Mouse (Mus musculus): Measurements from ENCODE around the gene Gyg.
"Not testable (repeated sequence)": the region's sequence is repeated elsewhere in the genome, so short reads cannot be mapped to it uniquely, and the experiment has no call there.

Gyg gene

DNA sequence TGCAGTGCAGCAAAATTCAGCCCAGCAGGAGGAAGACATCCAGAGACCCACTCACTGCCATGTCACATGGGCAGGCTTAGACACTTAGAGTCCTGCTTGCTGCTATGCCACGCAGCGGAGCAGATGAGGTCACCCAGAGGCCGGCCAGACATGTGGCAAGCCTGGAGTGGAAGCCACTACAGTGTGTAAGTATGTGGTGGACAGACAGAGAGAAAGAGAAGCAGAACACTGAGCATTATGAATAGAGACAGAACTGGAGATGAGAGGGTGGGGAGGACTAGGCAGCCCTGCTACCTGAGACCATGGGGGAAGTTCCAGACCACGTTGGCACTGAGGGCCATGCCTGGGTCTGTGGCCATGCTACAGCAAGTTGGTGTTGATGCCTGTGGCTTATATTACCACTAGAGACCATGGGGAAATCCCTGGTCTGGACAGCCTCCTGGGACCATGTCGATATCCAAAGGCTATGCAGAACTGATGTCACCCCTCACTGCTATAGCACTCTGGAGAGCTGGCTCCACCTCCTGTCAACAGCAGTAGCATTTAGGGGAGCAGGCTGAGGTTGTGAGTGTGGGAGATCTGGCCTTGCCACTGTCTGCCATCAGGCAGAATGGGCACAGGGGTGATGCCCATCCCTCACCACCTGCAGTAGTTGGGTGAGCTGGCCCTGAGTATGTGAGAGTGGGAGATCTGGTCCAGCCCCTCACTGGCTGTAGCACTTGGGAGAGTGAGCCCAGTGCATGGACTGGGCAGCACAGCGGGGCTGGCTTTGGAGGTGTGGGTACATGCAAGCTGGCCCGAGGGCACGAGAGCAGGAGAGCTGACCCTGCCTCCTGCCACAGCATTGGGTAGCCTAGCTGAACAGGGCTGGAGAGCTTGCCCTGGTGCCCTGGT is 24.4 kb downstream of the Gyg start:
- no peak for DNase-seq (ENCODE audit: low spot score)

DNA sequence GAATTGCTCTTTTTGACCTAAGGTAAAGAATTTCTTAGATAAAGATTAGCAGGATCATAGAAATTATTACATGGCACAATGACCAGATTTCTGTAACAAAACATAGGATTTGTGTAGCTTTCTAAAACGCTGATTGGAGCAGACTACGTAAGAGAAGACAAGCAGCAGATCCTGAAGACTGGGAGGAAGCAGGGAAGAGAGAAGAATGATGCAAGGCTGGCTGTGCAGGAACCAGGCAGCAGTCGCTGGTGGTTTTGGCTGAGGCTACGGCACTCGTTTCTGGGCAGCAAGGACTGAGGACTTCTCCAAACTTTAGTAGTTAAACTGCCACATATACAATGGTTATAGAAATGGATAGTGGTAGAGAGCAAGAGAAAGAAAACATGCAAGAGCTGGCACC is 25.6 kb downstream of the Gyg start:
- no peak for DNase-seq (ENCODE audit: low spot score)

DNA sequence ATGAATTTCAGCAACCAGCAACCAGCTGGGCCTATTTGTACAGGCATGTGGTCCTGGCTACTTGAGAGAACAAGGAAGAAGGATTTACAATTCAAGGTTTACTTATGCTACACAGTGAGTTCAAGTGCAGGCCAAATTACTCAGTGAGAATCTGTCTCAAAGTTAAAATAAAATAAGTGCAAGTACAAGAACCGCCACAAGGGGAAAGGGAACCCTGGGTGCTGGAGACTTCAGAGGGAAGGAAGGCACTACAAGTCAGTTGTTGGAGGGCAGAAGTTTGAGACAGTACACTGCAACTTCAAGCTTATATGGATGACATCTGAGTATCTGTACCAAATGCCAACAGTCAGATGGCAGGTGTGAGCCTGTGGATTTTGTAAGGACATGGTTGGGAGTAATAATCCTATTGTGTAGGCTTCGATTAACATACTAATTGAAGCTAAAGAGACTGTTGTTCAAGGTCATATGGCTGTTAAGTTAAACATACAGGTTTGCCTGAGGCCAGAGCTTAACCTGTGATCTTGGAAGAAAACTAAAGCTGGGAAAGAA is 28.0 kb downstream of the Gyg start:
- DNase-seq (ENCODE audit: low spot score) = no peak

DNA sequence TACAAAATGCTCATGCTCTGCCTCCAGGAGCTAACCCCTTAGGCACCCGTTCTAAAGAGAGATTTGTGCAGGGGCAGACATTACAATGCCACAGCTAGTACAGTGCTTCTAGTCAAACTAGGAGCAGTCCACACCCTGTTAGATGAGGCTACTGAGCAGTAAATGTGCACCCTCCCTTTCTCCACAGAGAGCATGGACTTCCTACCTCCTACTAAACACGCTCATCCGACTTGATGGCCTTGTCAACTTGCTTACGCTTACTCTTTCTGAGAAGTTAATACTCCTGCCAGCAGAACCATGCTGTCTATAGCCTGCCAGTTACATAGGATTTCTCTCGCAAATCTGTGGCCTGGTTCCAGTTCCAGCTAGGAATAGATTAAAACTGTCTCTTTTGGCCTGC is 29.5 kb downstream of the Gyg start:
- no peak for DNase-seq (ENCODE audit: low spot score)

DNA sequence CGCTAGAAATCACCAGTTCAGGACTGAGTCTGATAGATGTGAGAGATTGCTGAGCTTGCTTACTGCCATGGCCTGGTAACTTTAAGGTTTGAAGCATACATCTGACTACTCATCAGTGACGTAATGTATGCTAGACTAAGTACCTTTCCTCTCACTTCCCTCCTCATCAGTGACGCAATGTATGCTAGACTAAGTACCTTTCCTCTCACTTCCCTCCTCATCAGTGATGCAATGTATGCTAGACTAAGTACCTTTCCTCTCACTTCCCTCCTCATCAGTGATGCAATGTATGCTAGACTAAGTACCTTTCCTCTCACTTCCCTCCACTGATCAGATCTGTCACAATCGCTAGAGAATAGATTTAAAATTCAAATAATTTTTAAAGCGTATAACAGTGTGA is 33.5 kb downstream of the Gyg start:
- DNase-seq (ENCODE audit: low spot score) = not testable (repeated sequence)

DNA sequence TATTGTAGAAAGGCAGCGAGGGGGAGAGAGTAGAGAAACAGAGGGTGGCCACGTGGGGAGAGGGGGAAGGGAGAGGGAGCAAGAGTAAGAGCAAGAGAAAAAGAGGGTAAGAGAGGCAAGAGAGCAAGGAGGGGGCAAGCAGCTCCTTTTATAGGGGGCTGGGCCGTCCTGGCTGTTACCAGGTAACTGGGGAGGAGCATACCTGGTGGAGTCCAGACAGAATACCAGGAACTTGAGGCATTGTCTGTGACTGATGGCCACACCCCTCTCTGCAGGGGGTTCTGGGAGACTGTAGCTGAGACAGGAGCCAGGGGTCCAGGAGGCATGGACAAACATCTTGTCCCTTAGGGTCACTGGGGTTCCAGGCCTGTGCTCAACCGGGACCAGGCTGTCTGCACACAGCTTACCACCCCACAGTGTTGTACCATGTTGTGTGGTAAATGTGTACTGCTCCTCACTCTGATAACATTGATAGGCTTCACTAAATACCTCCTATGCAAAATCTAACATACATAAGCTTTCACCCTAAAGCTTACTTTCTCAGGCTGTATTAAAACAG is 35.4 kb downstream of the Gyg start:
- no peak for DNase-seq (ENCODE audit: low spot score)

DNA sequence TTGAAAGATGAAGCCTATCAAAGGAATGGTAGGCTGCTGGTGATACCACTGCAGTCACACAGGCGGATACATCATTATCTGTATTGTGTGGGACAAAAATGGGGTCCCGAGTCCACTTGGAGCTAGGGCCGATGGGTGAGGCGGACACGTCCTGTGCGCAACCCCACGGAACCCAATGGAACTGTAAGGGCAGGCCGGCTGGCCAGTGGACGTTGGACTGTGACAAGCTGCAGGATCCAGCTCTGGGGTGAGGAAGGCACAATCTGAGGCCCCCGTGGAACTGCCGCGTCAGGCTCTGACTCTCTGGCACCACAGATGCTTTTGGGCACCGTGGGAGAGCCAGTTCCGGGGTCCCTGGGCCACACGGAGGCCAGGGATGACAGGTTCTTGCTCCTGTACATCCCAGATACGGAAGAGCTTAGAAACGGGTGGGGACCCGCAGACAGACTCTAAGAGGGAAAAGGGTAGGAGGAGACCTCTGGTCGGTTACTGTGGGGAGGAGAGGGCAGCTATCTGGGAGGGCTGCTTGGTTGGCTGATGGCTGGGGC is 36.0 kb downstream of the Gyg start:
- no peak for DNase-seq (ENCODE audit: low spot score)

DNA sequence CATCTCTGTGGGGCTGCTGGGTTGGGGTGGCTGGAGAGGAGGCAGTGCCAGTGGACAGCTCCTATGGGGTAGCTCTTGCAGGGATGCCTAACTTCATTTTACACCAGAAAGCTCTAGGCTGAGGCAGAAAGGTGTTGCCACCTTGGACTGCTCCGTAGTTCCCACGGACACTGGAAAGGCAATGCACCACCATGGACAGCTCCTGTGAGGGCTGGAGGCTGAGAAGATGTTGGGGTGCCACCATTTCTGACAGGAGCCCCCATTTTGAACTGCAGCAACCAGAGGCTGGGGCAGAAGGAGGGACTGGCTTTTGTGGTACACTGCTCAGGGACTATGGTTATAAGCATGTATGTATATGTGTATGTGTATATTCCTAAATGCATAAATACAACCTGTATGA is 43.2 kb downstream of the Gyg start:
- DNase-seq (ENCODE audit: low spot score) = no peak

DNA sequence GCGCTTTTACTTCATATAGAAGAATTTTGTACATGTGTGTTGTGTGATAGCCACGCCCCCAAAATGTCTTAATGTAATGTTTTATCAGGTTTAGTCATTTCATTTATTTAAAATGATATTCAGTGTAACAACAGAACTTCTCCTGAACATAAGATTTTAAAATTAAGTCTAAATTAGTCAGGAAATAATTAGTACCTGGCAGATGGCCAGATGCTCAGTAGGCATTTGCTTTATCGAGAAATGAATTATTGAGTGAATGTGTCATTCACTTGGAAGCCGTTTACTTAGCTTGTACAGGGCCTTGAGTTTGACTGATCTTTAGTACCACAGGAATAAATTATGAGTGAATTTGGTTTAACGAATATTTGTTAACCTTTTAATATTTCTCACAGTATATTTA is 46.2 kb downstream of the Gyg start:
- DNase-seq (ENCODE audit: low spot score) = no peak

DNA sequence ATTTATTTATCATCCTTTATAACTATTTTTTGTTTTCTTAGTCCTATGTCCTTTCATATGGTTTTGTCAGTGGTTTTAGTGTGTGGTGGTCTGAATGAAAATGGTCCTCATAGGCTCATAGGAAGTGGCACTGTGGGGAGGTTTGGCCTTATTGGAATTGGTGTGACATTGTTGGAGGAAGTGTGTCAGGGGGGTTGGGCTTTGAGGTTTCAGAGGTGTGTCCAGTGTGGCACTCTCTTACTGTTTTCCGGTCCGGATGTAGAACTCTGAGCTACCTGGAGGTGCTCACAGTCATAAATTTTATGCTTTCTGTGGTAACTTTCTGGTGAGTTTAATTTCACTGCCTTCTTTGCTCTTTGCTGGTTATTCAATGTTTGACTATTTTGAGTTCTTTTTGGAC is 50.3 kb downstream of the Gyg start:
- DNase-seq (ENCODE audit: low spot score) = peak; percentile 5

DNA sequence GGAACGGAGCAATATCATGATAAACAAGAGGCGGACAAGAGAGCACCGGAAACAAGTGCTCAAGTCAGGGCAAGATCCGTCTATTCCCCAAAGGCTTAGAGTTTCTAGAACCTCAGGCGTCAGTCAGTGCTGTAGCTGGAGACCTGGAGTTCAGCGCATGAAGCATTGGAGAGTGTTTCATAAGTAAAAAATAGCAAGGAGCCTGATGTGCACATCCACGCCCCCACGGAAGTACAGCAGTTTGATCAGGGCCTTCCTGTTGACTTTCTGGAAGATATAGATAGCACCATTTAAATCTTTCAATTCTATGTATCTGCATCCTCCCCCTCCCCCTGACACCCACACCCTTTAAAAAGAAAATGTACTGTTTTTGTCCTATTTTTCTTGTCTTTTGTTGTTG is 50.8 kb downstream of the Gyg start:
- DNase-seq (ENCODE audit: low spot score) = no peak

DNA sequence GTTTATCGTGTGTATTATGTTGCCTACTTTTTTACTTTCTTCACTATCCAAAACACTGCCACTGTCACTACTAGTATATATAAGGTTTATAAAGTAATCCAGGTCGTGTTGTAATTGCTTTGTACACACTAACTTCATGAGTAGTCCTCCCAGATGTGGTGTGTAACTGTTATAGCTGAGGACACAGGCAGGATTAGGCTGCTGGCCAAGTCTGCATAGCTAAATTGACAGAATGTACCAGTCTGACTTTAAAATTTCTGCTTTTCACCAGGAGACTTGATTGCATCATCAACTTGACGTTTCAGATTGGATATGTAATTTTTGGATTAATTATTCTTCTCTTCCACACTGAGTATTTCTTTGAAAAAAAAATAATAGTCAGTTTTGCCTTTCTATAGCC is 51.3 kb downstream of the Gyg start:
- DNase-seq (ENCODE audit: low spot score) = no peak

DNA sequence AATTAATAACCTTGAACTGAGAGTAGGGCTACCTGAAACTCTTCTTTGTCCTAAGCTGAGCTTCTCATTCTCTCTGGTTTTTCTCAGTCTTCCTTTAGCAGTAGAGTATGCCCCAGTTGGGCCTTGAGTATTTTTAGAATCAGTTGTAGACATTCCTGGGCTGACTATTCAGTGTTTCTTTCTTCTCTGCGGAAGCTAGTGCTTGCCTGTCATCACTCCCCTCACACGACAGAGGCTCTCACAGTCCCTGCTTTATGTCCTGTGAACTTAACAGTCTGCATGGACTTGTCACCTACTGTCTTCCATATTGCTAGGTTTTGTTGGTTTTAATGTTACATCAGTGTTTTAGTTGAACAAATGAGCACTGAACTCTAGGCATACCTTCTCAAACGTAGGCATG is 73.0 kb downstream of the Gyg start:
- DNase-seq (ENCODE audit: low spot score) = no peak

DNA sequence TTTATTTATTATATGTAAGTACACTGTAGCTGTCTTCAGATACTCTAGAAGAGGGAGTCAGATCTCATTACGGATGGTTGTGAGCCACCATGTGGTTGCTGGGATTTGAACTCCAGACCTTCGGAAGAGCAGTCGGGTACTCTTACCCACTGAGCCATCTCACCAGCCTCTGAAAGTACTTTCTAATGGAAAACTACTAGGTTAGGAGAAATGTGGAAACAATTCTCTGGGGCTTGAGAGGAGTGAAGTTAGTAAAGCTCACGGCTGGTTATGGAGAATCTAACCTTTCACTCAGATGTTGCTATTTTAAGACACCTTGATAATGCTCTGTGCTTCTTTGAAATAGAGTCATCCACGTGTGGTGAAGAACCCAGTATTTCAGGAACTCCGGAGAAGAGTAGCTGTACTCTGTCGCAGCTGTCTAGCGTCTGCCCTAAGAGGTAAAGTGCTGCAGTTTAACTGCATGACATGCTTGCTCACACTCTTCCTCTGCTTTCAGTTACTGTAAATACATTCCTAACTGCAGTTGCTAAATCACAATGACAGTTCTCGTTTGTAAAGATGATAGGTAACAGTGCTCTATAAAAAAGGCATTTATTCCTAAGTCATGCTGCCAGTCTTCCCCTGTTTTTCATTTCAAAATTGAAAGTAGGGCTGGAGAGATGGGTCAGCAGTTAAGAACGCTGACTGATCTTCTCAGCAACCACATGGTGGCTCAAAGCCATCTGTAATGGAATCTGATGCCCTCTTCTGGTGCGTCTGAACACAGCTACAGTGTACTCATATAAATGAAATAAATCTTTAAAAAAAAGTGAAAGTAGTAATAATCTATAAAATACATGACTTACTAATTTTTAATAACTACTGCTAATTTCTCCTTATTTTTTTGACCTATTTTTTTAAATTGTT is 78.7 kb downstream of the Gyg start:
- no peak for DNase-seq (ENCODE audit: low spot score)

All from spleen, adult 12 weeks (tissue).